Mouse (Mus musculus) mouse trophoblast stem cell (cell line): ENCODE measurements around the gene Ndufb6.

Experiments
- in situ Hi-C, 2 experiments: fragments of 300-500 bp; cut with MseI, MboI; formaldehyde crosslinking; loops; 2 replicates in 1 of 2; 3 replicates in 1 of 2; pipeline ENCODE4 v1.15.1; 2025

Gene Ndufb6

GRCm38 (mm10) chr4:40279276-40279900, at the start of gene Ndufb6:
Gene Ndufb6, minus strand, starts transcription at chr4:40279421.
- in situ Hi-C loops, result no loop called here

- in situ Hi-C loops, result no loop called here
Observed at GRCm38 (mm10) chr4:40327161-40327560, 47.9 kb upstream of the Ndufb6 start.

- in situ Hi-C loops, result no loop called here
Observed at GRCm38 (mm10) chr4:40324620-40325019, 45.4 kb upstream of the Ndufb6 start.

- in situ Hi-C loops, result no loop called here
Observed at GRCm38 (mm10) chr4:40317404-40317803, 38.2 kb upstream of the Ndufb6 start.

- in situ Hi-C loops, result no loop called here
Observed at GRCm38 (mm10) chr4:40313026-40313425, 33.8 kb upstream of the Ndufb6 start.

- in situ Hi-C loops, result no loop called here
Observed at GRCm38 (mm10) chr4:40312213-40312612, 33.0 kb upstream of the Ndufb6 start.

- in situ Hi-C loops, result no loop called here
Observed at GRCm38 (mm10) chr4:40310796-40311383, 31.7 kb upstream of the Ndufb6 start.

GRCm38 (mm10) chr4:40309682-40310081, 30.5 kb upstream of the Ndufb6 start:
- in situ Hi-C loops, result loop anchor here in 1 of 2 experiments (10.0 kb wide), 1 partner anchor 365 kb away; no protein-coding TSS in a partner anchor

GRCm38 (mm10) chr4:40302445-40303125, 23.4 kb upstream of the Ndufb6 start:
- in situ Hi-C loops, result loop anchor here in 1 of 2 experiments (10.0 kb wide), 1 partner anchor 372 kb away; no protein-coding TSS in a partner anchor

GRCm38 (mm10) chr4:40301076-40301789, 22.0 kb upstream of the Ndufb6 start:
- in situ Hi-C loops, result loop anchor here in 1 of 2 experiments (10.0 kb wide), 1 partner anchor 374 kb away; no protein-coding TSS in a partner anchor

GRCm38 (mm10) chr4:40299169-40299568, 19.9 kb upstream of the Ndufb6 start:
- in situ Hi-C loops, result loop anchor here in 1 of 2 experiments (10.0 kb wide), 1 partner anchor 376 kb away; no protein-coding TSS in a partner anchor

GRCm38 (mm10) chr4:40291511-40291910, 12.3 kb upstream of the Ndufb6 start:
- in situ Hi-C loops, result loop anchor here in 1 of 2 experiments (10.0 kb wide), 1 partner anchor 383 kb away; no protein-coding TSS in a partner anchor

- in situ Hi-C loops, result no loop called here
Observed at GRCm38 (mm10) chr4:40289046-40289445, 9.8 kb upstream of the Ndufb6 start.

GRCm38 (mm10) chr4:40287415-40287814, 8.2 kb upstream of the Ndufb6 start:
- in situ Hi-C loops, result no loop called here

GRCm38 (mm10) chr4:40285582-40285981, 6.4 kb upstream of the Ndufb6 start:
- in situ Hi-C loops, result no loop called here

GRCm38 (mm10) chr4:40278880-40279275, 343 bp downstream of the Ndufb6 start:
- in situ Hi-C loops, result no loop called here

- in situ Hi-C loops, result no loop called here
Observed at GRCm38 (mm10) chr4:40269430-40270032, 9.7 kb downstream of the Ndufb6 start, which contains the start of the genes Smim27 and Topors. Gene Smim27, plus strand, starts transcription at chr4:40269579. Gene Topors, minus strand, starts transcription at chr4:40269850.

GRCm38 (mm10) chr4:40268835-40269234, 10.4 kb downstream of the Ndufb6 start:
- in situ Hi-C loops, result no loop called here

- in situ Hi-C loops, result no loop called here
Observed at GRCm38 (mm10) chr4:40268204-40268813, 10.9 kb downstream of the Ndufb6 start.

- in situ Hi-C loops, result no loop called here
Observed at GRCm38 (mm10) chr4:40267681-40268080, 11.5 kb downstream of the Ndufb6 start.

GRCm38 (mm10) chr4:40264321-40264720, 14.9 kb downstream of the Ndufb6 start:
- in situ Hi-C loops, result no loop called here
